Mouse (Mus musculus) liver, embryonic 15.5 days (tissue): ENCODE results near the gene Ndrg4. TPM values are rescaled to one million over a fixed set of nuclear protein-coding genes. Genes with fewer than 3 reads are reported as not detected.

Experiments used
- ATAC-seq: fragments of 200-750 bp; cut with Nextera tagmentation; 2 replicates; pipeline ENCODE4 v1.8.0; 2017; ENCODE audit warnings: moderate number of reproducible peaks, mild to moderate bottlenecking, moderate library complexity; ENCODE audit not compliant: insufficient read depth
- H3K27ac ChIP-seq: fragments of 300-500 bp; sonication (generic); replicated peaks from 2 replicates; pipeline ENCODE4 v1.5.1; 2015; ENCODE audit warnings: mild to moderate bottlenecking, inconsistent platforms
- H3K27me3 ChIP-seq: fragments of 300-500 bp; sonication (generic); 2 replicates; pipeline ENCODE4 v1.6.1; 2015; ENCODE audit warnings: mild to moderate bottlenecking, inconsistent platforms
- H3K36me3 ChIP-seq: fragments of 300-500 bp; sonication (generic); replicated peaks from 2 replicates; pipeline ENCODE4 v1.6.1; 2015; ENCODE audit warnings: moderate library complexity, mild to moderate bottlenecking, inconsistent platforms
- H3K4me1 ChIP-seq: fragments of 300-500 bp; sonication (generic); replicated peaks from 2 replicates; pipeline ENCODE4 v1.6.1; 2015; ENCODE audit warnings: inconsistent platforms
- H3K4me2 ChIP-seq: fragments of 300-500 bp; sonication (generic); 2 replicates; pipeline ENCODE4 v1.6.1; 2015; ENCODE audit warnings: moderate library complexity, mild to moderate bottlenecking, inconsistent platforms
- H3K4me3 ChIP-seq: fragments of 300-500 bp; sonication (generic); replicated peaks from 2 replicates; pipeline ENCODE4 v1.5.1; 2015; ENCODE audit warnings: mild to moderate bottlenecking, inconsistent platforms
- H3K9ac ChIP-seq: fragments of 300-500 bp; sonication (generic); 2 replicates; pipeline ENCODE4 v1.6.1; 2015; ENCODE audit warnings: moderate library complexity, mild to moderate bottlenecking, inconsistent platforms
- H3K9me3 ChIP-seq: fragments of 300-500 bp; sonication (generic); replicated peaks from 2 replicates; pipeline ENCODE4 v1.6.1; 2016; ENCODE audit warnings: inconsistent platforms
- WGBS: fragments of 180-500 bp; shearing (Covaris S2); methylation state at CpG from one replicate; pipeline ENCODE4 v1.1.7; 2015; ENCODE audit warnings: mixed read lengths; ENCODE audit not compliant: insufficient replicate concordance; 5-methylcytosine and 5-hydroxymethylcytosine counted together
- microRNA-seq: library from miRNA; unstranded; fragments of <30 nt; microRNA quantifications from one replicate; pipeline ENCODE4, GENCODE M21; 2016
- polyA plus RNA-seq: library from polyadenylated mRNA; unstranded; fragments of >200 nt; fragmentation: Nextera tagmentation; extraction: Ambion mirVana; gene quantifications from 2 replicates; pipeline ENCODE4 v1.2.1, GENCODE M21; 2015

The Ndrg4 gene
- polyA plus RNA-seq, 1 experiment from 2014 or later = 1.1 TPM

DNA sequence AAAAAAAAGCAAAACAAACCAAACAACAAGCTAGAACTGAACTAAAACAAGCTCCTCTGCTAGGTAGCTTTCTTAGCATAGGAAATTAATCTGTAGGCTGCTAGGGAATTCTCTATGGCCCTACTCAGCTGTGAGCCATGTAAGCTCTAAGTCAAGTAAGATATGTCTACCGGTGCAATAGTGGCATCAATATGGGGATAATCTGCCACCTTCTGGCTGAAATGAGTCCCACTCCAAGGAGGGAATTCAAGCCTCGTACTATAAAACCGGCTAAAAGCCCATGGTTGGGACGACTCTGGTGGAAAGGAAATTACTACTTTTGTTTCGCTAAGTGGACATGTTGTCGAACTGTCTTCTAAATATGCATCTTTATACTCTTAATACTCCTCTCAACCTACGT, 61.8 kb downstream of the Ndrg4 start:
- Histone ChIP-seq H3K9ac (no peak overlapping the region), H3K9me3 (no peaks in the 10 kb centered on the region), H3K4me2 (no peak overlapping the region), H3K4me3 (no peak overlapping the region), H3K36me3 (peaks cover 91% of the 10 kb centered on the region), H3K27ac (no peak overlapping the region), H3K4me1 (no peaks in the 10 kb centered on the region), H3K27me3 (no peaks in the 10 kb centered on the region)
- no peak for ATAC-seq
- 81% methylated on average over 7 of the region's 7 CpGs for WGBS

DNA sequence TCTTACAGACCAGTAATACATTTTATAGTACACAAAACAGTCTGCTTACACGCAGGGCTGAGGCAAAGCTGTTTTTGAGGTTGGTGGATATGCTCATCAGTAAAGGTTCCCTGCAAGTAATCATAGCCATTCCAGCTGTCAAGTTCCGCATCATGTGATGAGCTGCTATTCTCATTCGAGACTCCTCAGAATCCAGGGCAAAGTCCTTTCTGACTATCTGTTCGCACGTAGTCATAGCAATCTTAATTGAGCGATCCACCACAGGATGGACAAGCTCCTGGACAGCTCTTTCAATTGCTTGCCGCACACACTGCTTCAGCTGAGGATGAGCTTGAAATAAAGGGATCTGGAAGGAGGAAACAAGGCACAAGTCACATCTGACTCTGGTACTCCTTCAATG, 65.0 kb downstream of the Ndrg4 start:
- H3K9me3 ChIP-seq = no peaks in the 10 kb centered on the region
- no peak overlapping the region for H3K4me3 ChIP-seq
- ATAC-seq = no peak
- H3K27me3 ChIP-seq = no peaks in the 10 kb centered on the region
- H3K27ac ChIP-seq = no peak overlapping the region
- no peak overlapping the region for H3K9ac ChIP-seq
- H3K36me3 ChIP-seq = peaks cover 94% of the 10 kb centered on the region
- H3K4me2 ChIP-seq = no peak overlapping the region
- no peaks in the 10 kb centered on the region for H3K4me1 ChIP-seq
- 90% methylated on average over 7 of the region's 7 CpGs for WGBS

DNA sequence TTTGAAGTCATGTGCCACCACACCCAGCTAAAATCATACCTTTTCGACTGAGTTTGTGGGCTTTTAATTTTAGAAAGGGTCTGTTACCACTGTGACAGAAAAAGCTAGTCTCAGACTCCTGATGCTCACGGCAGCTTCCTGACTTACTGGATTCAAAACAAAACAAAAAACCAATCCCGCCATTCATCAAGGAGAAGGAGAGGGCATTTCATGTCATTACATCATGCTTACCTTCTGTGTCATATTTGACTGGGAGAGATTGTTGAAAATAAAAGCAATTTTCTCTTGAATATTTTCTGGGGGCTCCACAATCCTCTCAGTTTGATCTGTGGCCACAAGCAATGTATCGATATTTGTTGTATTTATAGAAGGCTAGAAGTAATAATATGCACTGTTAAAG, 71.2 kb downstream of the Ndrg4 start:
- Histone ChIP-seq H3K4me3 (no peak overlapping the region), H3K27ac (no peak overlapping the region), H3K4me1 (no peaks in the 10 kb centered on the region), H3K4me2 (no peak overlapping the region), H3K27me3 (no peaks in the 10 kb centered on the region), H3K9ac (no peak overlapping the region), H3K9me3 (no peaks in the 10 kb centered on the region), H3K36me3 (peaks cover 95% of the 10 kb centered on the region)
- 88% methylated on average over 4 of the region's 4 CpGs for WGBS
- ATAC-seq = no peak

DNA sequence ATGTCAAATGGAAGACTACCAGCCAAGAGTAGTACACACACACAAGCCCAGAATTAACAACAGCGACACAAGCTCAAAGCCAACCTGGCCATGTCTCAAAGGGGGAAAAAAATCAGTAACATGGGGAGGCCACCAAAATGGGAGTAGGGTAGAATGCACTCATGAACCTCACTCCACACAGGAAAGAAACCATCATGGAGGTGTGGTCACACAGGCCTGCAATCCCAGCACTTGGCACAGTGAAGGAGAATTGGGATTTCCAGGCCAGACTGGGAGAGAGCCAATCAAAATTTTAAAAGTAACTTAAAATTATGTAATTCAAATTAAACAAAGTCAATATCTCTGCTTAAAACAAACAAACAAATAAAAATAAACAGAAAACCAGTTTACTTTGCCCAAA, 75.1 kb downstream of the Ndrg4 start:
- Histone ChIP-seq H3K9ac (no peak overlapping the region), H3K36me3 (peaks cover 92% of the 10 kb centered on the region), H3K4me2 (no peak overlapping the region), H3K9me3 (no peaks in the 10 kb centered on the region), H3K4me3 (no peak overlapping the region), H3K4me1 (no peaks in the 10 kb centered on the region), H3K27me3 (no peaks in the 10 kb centered on the region), H3K27ac (no peak overlapping the region)
- no peak for ATAC-seq
- WGBS = 93% methylated on average over 1 of the region's 1 CpGs

DNA sequence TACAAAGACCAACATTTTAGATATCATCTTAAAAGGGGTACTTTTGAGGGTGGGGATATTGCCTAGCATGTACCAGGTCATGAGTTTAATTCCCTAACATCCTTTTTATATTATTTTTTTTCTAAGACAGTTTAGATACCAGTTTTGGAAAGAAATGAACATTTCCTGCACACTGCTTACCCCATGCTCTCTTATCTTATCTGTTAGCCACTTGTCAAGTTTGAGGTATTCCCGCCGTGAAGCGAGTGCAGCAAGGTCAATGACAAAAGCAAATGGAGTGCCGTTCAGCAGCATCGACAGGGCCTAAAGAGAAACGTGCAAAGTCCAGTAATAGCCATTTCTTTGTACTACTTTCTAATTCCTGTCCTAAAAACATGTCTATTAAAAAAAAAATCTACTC, 83.5 kb downstream of the Ndrg4 start:
- WGBS = 32% methylated on average over 6 of the region's 6 CpGs

DNA sequence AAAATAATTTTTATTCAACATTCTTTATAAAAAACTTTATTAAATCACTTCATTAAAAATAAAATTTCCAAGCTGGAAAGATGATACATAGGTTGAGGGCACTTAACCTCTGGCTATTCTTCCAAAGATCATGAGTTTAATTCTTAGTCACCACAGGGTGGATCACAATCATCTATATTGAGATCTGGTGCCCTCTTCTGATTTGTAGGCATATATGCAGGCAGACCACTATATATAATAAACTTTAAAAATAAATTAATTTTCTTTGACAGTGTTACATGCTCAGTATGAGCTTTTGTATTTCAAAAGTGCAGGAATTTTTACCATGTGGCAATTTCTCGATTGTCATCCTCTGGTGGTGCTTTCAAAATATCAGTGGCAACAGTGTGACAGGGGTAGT, 87.4 kb downstream of the Ndrg4 start:
- no peak overlapping the region for H3K27ac ChIP-seq
- no peak overlapping the region for H3K9ac ChIP-seq
- no peaks in the 10 kb centered on the region for H3K27me3 ChIP-seq
- peaks cover 93% of the 10 kb centered on the region for H3K36me3 ChIP-seq
- WGBS = 83% methylated on average over 1 of the region's 1 CpGs
- H3K4me3 ChIP-seq = no peak overlapping the region
- no peak for ATAC-seq
- H3K4me2 ChIP-seq = no peak overlapping the region
- H3K4me1 ChIP-seq = no peaks in the 10 kb centered on the region; the same call in 1 of the 2 replicates
- H3K9me3 ChIP-seq = no peaks in the 10 kb centered on the region

More for the DNA sequence above, 83.5 kb downstream of the Ndrg4 start:
- H3K9ac ChIP-seq = no peak overlapping the region
- H3K9me3 ChIP-seq = no peaks in the 10 kb centered on the region
- no peak overlapping the region for H3K4me3 ChIP-seq
- no peak overlapping the region for H3K27ac ChIP-seq
- H3K27me3 ChIP-seq = no peaks in the 10 kb centered on the region
- no peak overlapping the region for H3K4me2 ChIP-seq
- no peaks in the 10 kb centered on the region; the same call in 1 of the 2 replicates for H3K4me1 ChIP-seq
- ATAC-seq = no peak
- H3K36me3 ChIP-seq = peaks cover 87% of the 10 kb centered on the region

Small RNA genes within 50 kb of the gene (microRNA-seq; reads per million reads assigned to microRNA genes)
- gene Mir7073 = 3.8 reads per million, percentile 11 among the genes with 10 or more reads in this experiment

Other genes starting within 250 kb of the Ndrg4 start
- 28.2 and 31.5 TPM in 2 replicates for gene Cfap20, start 242.1 kb upstream of the Ndrg4 start, polyA plus RNA-seq
- 3.9 and 4.3 TPM in 2 replicates for gene Csnk2a2, start 186.9 kb upstream of the Ndrg4 start, polyA plus RNA-seq
- not detected in 2 replicates for gene Ccdc113, start 142.9 kb upstream of the Ndrg4 start, polyA plus RNA-seq
- not detected in 2 replicates for gene Prss54, start 100.6 kb upstream of the Ndrg4 start, polyA plus RNA-seq
- 8.9 and 9.2 TPM in 2 replicates for gene Gins3, start 43.5 kb upstream of the Ndrg4 start, polyA plus RNA-seq
- gene Setd6, start 38.9 kb downstream of the Ndrg4 start, polyA plus RNA-seq = 16.5 and 18.5 TPM in 2 replicates
- gene Cnot1, start 130.5 kb downstream of the Ndrg4 start, polyA plus RNA-seq = 27.4 TPM in 2 replicates
- gene Sap18b, start 148.4 kb downstream of the Ndrg4 start, polyA plus RNA-seq = 164 and 202 TPM in 2 replicates
- 8.0 and 8.2 TPM in 2 replicates for gene Slc38a7, start 176.6 kb downstream of the Ndrg4 start, polyA plus RNA-seq
- 223 and 238 TPM in 2 replicates for gene Got2, start 211.6 kb downstream of the Ndrg4 start, polyA plus RNA-seq